Mouse (Mus musculus) liver, adult 2 months (tissue): Measurements from ENCODE around the gene Fam166b. TPM values are rescaled to one million over a fixed set of nuclear protein-coding genes. Genes with fewer than 3 reads are reported as not detected.

Source experiments
- DNase-seq: peaks from one replicate; pipeline ENCODE4 v3.0.0-alpha.2; 2011; ENCODE audit warnings: low read depth, low spot score; ENCODE audit errors: extremely low read depth
- H3K27ac ChIP-seq: fragments of 200-500 bp; replicated peaks from 2 replicates; pipeline ENCODE4 v1.5.1; 2012; ENCODE audit warnings: low read depth, mild to moderate bottlenecking, control low read depth, inconsistent platforms, low read length; ENCODE audit not compliant: insufficient read depth
- H3K27me3 ChIP-seq: fragments of 200-500 bp; 2 replicates; pipeline ENCODE4 v1.6.1; 2012; ENCODE audit warnings: mild to moderate bottlenecking, moderate library complexity, low read length, inconsistent platforms; ENCODE audit not compliant: control insufficient read depth, insufficient read depth
- H3K36me3 ChIP-seq: fragments of 200-500 bp; 2 replicates; pipeline ENCODE4 v1.6.1; 2012; ENCODE audit warnings: low read length, inconsistent platforms; ENCODE audit not compliant: control insufficient read depth, insufficient read depth
- H3K4me1 ChIP-seq: fragments of 200-500 bp; 2 replicates; pipeline ENCODE4 v1.6.1; 2011; ENCODE audit warnings: low read length; ENCODE audit not compliant: control insufficient read depth, insufficient read depth
- H3K4me3 ChIP-seq: fragments of 200-500 bp; 2 replicates; pipeline ENCODE4 v1.5.1; 2011; ENCODE audit warnings: low read depth, mild to moderate bottlenecking, control low read depth, low read length, moderate library complexity; ENCODE audit not compliant: insufficient read depth
- H3K79me2 ChIP-seq: fragments of 200-500 bp; 2 replicates; pipeline ENCODE4 v1.6.1; 2012; ENCODE audit warnings: inconsistent platforms, mild to moderate bottlenecking, low read length, moderate library complexity; ENCODE audit not compliant: control insufficient read depth, insufficient read depth
- H3K9ac ChIP-seq: fragments of 200-500 bp; 2 replicates; pipeline ENCODE4 v1.6.1; 2012; ENCODE audit warnings: low read depth, mild to moderate bottlenecking, control low read depth, inconsistent platforms, low read length
- CTCF ChIP-seq: fragments of 200-500 bp; IDR thresholded peaks from 2 replicates; pipeline ENCODE4 v1.5.1; 2011; ENCODE audit warnings: low read depth, low read length, control low read depth
- POLR2A ChIP-seq: fragments of 200-500 bp; IDR thresholded peaks from 2 replicates; pipeline ENCODE4 v1.6.1; 2011; ENCODE audit warnings: low read length, control low read depth; ENCODE audit not compliant: insufficient read depth; ENCODE audit errors: extremely low read depth
- WGBS: fragments of 180-500 bp; shearing (Covaris S2); methylation state at CpG from one replicate; pipeline ENCODE4 v1.1.7; 2018; 5-methylcytosine and 5-hydroxymethylcytosine counted together
- polyA plus RNA-seq: library from polyadenylated mRNA; depleted of rRNA; stranded (reverse); fragments of >200 nt; gene quantifications from 2 replicates; pipeline ENCODE4 v1.2.3, GENCODE M21; 2012; rRNA removed
- total RNA-seq: library from RNA; depleted of rRNA; stranded (reverse); fragments of >200 nt; gene quantifications from 2 replicates; pipeline ENCODE4 v1.2.3, GENCODE M21; 2014; rRNA removed

Fam166b gene
- total and polyA plus RNA-seq, 2 experiments = not detected

- Histone ChIP-seq H3K9ac (peak overlapping the region; percentile 99), H3K79me2 (peaks cover 22% of the 10 kb centered on the region; the same call in 1 of the 2 replicates), H3K36me3 (no peaks in the 10 kb centered on the region), H3K4me3 (peak overlapping the region; percentile 96), H3K27ac (peak overlapping the region; percentile 99), H3K27me3 (no peaks in the 10 kb centered on the region), H3K4me1 (peaks cover 25% of the 10 kb centered on the region)
- no peak for DNase-seq
- WGBS = 2% methylated on average over 25 of the region's 33 CpGs
- TF ChIP-seq CTCF = no peak
- TF ChIP-seq POLR2A = no peak
Observed at GRCm38 (mm10) chr4:43382155-43383020, 46.5 kb downstream of the Fam166b start.

DNA sequence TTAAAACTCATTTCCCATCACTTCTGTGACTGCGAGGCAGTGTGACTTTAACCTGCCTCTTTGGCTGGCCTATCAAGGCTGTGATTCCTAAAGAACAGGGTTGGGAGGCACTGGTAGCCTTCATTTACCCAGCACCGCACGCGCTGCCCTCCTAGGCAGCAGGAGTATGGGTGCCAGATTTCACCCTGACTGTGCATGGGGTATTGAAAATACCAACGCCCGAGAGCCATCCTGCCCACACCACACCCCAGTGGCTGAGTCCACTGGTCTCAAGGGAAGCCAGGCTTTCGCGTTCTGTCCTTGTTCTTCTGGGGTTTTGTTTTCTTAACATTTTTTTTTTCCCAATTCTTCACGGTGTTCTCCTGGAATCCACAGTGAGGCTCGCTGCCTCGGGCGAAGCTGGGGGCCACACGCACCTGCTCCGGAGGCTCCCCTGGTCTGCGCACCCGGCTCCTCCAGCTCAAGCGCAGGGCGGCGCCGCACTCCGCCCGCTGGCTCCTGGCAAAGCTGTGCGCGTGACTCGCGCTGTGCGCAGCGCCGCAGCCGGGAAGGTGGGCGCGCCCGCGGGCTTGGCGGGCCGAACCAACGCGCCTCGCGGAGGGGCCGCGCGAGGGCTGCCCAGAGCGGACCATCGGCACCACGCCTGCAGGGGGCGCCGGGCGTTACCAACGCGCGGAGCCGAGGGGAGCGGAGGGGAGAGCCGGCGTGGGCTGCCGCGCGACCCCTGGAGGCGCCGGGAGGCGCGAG is 47.4 kb downstream of the Fam166b start, which contains the start of gene Rusc2:
TSS of gene Rusc2 (plus strand) at position 572 of the 747 bp plus-strand sequence.
- H3K27ac ChIP-seq = peak within 1 kb of the TSS; percentile 99
- peak within 1 kb of the TSS; percentile 96 for H3K4me3 ChIP-seq
- peak within 1 kb of the TSS; percentile 99 for H3K9ac ChIP-seq
- H3K4me1 ChIP-seq = peaks cover 25% of the 10 kb centered on the region
- peaks cover 20% of the 10 kb centered on the region; the same call in 1 of the 2 replicates for H3K79me2 ChIP-seq
- peak; percentile 43 for TF ChIP-seq CTCF
- TF ChIP-seq POLR2A = peak; percentile 71; the same call in 1 of the 2 replicates
- peak; percentile 72 for DNase-seq
- no peaks in the 10 kb centered on the region for H3K27me3 ChIP-seq
- under 1% methylated on average over 63 of the region's 63 CpGs for WGBS
- H3K36me3 ChIP-seq = no peaks in the 10 kb centered on the region

DNA sequence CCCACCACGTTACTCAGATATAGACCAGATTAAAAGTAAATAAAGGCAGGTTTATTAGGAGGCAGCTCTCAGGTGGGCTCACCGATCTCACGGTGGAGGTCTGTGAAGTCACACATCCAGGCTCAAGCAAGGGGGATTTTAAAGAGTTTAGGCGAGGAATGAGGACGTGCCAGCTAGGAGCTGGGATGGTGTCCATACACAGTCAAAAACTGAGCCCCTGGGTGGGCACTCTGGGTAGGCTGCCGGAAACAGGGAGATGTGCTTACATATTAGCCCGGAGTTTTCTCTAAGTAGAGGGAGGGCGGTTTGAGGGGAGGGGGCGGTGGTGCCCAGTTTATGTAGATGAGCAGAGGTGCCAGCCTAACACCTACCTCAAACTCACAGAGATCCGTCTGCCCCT is 48.0 kb downstream of the Fam166b start:
- Histone ChIP-seq H3K36me3 (no peaks in the 10 kb centered on the region), H3K4me3 (peak overlapping the region; percentile 96), H3K79me2 (peaks cover 15% of the 10 kb centered on the region; the same call in 1 of the 2 replicates), H3K27me3 (no peaks in the 10 kb centered on the region), H3K4me1 (peaks cover 25% of the 10 kb centered on the region), H3K27ac (peak overlapping the region; percentile 99), H3K9ac (peak overlapping the region; percentile 99)
- no peak for TF ChIP-seq CTCF
- no peak for TF ChIP-seq POLR2A
- 27% methylated on average over 10 of the region's 10 CpGs for WGBS
- no peak for DNase-seq

DNA sequence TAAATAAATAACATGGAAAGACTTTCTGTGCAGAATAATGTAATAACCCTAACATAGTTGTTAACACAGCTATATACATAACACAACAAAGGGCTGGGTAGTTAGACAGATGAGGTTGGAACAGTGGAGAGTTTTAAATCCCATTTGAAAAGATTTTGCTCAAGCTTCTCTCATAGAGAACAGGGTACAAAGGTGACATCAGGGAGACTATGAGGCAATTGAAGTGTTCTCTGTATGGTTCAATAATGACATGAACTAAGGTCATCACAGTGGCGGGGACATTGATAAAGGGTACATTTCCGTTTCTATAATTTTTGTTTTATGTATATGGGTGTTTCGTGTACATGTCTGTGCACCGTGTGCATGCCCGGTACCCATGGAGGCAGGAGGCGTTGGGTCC is 49.3 kb downstream of the Fam166b start:
- 35% methylated on average over 6 of the region's 6 CpGs for WGBS
- peak overlapping the region; percentile 37 for H3K9ac ChIP-seq
- H3K36me3 ChIP-seq = no peaks in the 10 kb centered on the region
- peaks cover 24% of the 10 kb centered on the region for H3K4me1 ChIP-seq
- TF ChIP-seq POLR2A = no peak
- TF ChIP-seq CTCF = no peak
- peak overlapping the region; percentile 14 for H3K4me3 ChIP-seq
- peak overlapping the region; percentile 99 for H3K27ac ChIP-seq
- peak; percentile 94 for DNase-seq
- no peaks in the 10 kb centered on the region for H3K27me3 ChIP-seq
- H3K79me2 ChIP-seq = peaks cover 12% of the 10 kb centered on the region; the same call in 1 of the 2 replicates

Other genes with a start within 250 kb of the Fam166b start
- gene Atp8b5, start 162.0 kb downstream of the Fam166b start, total RNA-seq = 0.13 and 0.28 TPM in 2 replicates
- gene Atp8b5, start 162.0 kb downstream of the Fam166b start, polyA plus RNA-seq = 0.44 and 0.47 TPM in 2 replicates
- gene Rusc2, start 47.2 kb downstream of the Fam166b start, total RNA-seq = 14.2 and 15.9 TPM in 2 replicates
- gene Rusc2, start 47.2 kb downstream of the Fam166b start, polyA plus RNA-seq = 17.2 and 17.5 TPM in 2 replicates
- gene Tesk1, start 12.8 kb upstream of the Fam166b start, total RNA-seq = 3.0 and 3.2 TPM in 2 replicates
- 25.0 and 28.3 TPM in 2 replicates for gene Tesk1, start 12.8 kb upstream of the Fam166b start, polyA plus RNA-seq
- 2.8 and 3.6 TPM in 2 replicates for gene Cd72, start 25.5 kb upstream of the Fam166b start, total RNA-seq
- gene Cd72, start 25.5 kb upstream of the Fam166b start, polyA plus RNA-seq = 1.3 and 4.9 TPM in 2 replicates
- gene Sit1, start 54.6 kb upstream of the Fam166b start, total RNA-seq = not detected in 2 replicates
- 0.13 and 0.51 TPM in 2 replicates for gene Sit1, start 54.6 kb upstream of the Fam166b start, polyA plus RNA-seq
- gene Ccdc107, start 63.8 kb upstream of the Fam166b start, total RNA-seq = 190 and 221 TPM in 2 replicates
- 260 and 344 TPM in 2 replicates for gene Ccdc107, start 63.8 kb upstream of the Fam166b start, polyA plus RNA-seq
- gene Arhgef39, start 70.6 kb upstream of the Fam166b start, total RNA-seq = 0.74 and 0.94 TPM in 2 replicates
- gene Arhgef39, start 70.6 kb upstream of the Fam166b start, polyA plus RNA-seq = 0.81 and 1.4 TPM in 2 replicates
- gene Car9, start 77.8 kb upstream of the Fam166b start, total RNA-seq = 0.20 and 0.28 TPM in 2 replicates
- 0.14 and 0.20 TPM in 2 replicates for gene Car9, start 77.8 kb upstream of the Fam166b start, polyA plus RNA-seq
- 1.8 and 8.4 TPM in 2 replicates for gene Tpm2, start 94.6 kb upstream of the Fam166b start, total RNA-seq
- gene Tpm2, start 94.6 kb upstream of the Fam166b start, polyA plus RNA-seq = 3.8 TPM in 2 replicates
- gene Creb3, start 133.2 kb upstream of the Fam166b start, total RNA-seq = 37.8 and 41.1 TPM in 2 replicates
- gene Creb3, start 133.2 kb upstream of the Fam166b start, polyA plus RNA-seq = 47.9 and 62.0 TPM in 2 replicates
- 39.9 and 42.8 TPM in 2 replicates for gene Tln1, start 133.6 kb upstream of the Fam166b start, total RNA-seq
- gene Tln1, start 133.6 kb upstream of the Fam166b start, polyA plus RNA-seq = 29.9 and 38.6 TPM in 2 replicates
- 15.9 and 18.7 TPM in 2 replicates for gene Rgp1, start 149.6 kb upstream of the Fam166b start, total RNA-seq
- gene Rgp1, start 149.6 kb upstream of the Fam166b start, polyA plus RNA-seq = 33.2 and 44.5 TPM in 2 replicates
- 5.1 and 5.3 TPM in 2 replicates for gene Gba2, start 149.7 kb upstream of the Fam166b start, total RNA-seq
- gene Gba2, start 149.7 kb upstream of the Fam166b start, polyA plus RNA-seq = 8.9 and 10.9 TPM in 2 replicates
- not detected in 2 replicates for gene Msmp, start 155.4 kb upstream of the Fam166b start, total RNA-seq
- not detected in 2 replicates for gene Msmp, start 155.4 kb upstream of the Fam166b start, polyA plus RNA-seq
- gene Npr2, start 202.8 kb upstream of the Fam166b start, total RNA-seq = 22.9 and 29.2 TPM in 2 replicates
- 24.1 and 39.1 TPM in 2 replicates for gene Npr2, start 202.8 kb upstream of the Fam166b start, polyA plus RNA-seq
- gene Spag8, start 224.5 kb upstream of the Fam166b start, total RNA-seq = 0.47 and 0.55 TPM in 2 replicates
- gene Spag8, start 224.5 kb upstream of the Fam166b start, polyA plus RNA-seq = 0.83 and 1.1 TPM in 2 replicates
- gene Hint2, start 227.3 kb upstream of the Fam166b start, total RNA-seq = 202 and 236 TPM in 2 replicates
- gene Hint2, start 227.3 kb upstream of the Fam166b start, polyA plus RNA-seq = 215 and 231 TPM in 2 replicates
- gene Tmem8b, start 239.8 kb upstream of the Fam166b start, total RNA-seq = 0.46 and 0.81 TPM in 2 replicates
- 1.8 and 1.9 TPM in 2 replicates for gene Tmem8b, start 239.8 kb upstream of the Fam166b start, polyA plus RNA-seq
- not detected in 2 replicates for gene Fam221b, start 240.0 kb upstream of the Fam166b start, total RNA-seq
- gene Fam221b, start 240.0 kb upstream of the Fam166b start, polyA plus RNA-seq = 0.02 TPM in 1 of 2 replicates, not detected in the other